Mouse (Mus musculus) embryonic facial prominence, embryonic 14.5 days (tissue): ENCODE results near the gene Gm10160. TPM values are rescaled to one million over a fixed set of nuclear protein-coding genes. Genes with fewer than 3 reads are reported as not detected.

Experiments used
- ATAC-seq: fragments of 200-750 bp; cut with Nextera tagmentation; 2 replicates; pipeline ENCODE4 v1.8.0; 2017; ENCODE audit warnings: low read depth, moderate number of reproducible peaks, moderate TSS enrichment
- DNase-seq: peaks from one replicate; pipeline ENCODE4 v3.0.0-alpha.2; 2015; ENCODE audit warnings: low spot score
- H3K27ac ChIP-seq: fragments of 300-500 bp; sonication (generic); replicated peaks from 2 replicates; pipeline ENCODE4 v1.5.1; 2014; ENCODE audit warnings: low read depth, mild to moderate bottlenecking, low read length, moderate library complexity
- H3K27me3 ChIP-seq: fragments of 300-500 bp; sonication (generic); replicated peaks from 2 replicates; pipeline ENCODE4 v1.6.1; 2014; ENCODE audit warnings: low read length; ENCODE audit not compliant: control insufficient read depth, insufficient read depth
- H3K36me3 ChIP-seq: fragments of 300-500 bp; sonication (generic); 2 replicates; pipeline ENCODE4 v1.6.1; 2014; ENCODE audit warnings: low read length, mixed read lengths; ENCODE audit not compliant: control insufficient read depth, insufficient read depth
- H3K4me1 ChIP-seq: fragments of 300-500 bp; sonication (generic); 2 replicates; pipeline ENCODE4 v1.6.1; 2014; ENCODE audit warnings: antibody characterized with exemption, low read length; ENCODE audit not compliant: control insufficient read depth, insufficient read depth
- H3K4me2 ChIP-seq: fragments of 300-500 bp; sonication (generic); 2 replicates; pipeline ENCODE4 v1.6.1; 2014; ENCODE audit warnings: low read depth, mild to moderate bottlenecking, low read length, moderate library complexity, mixed read lengths
- H3K4me3 ChIP-seq: fragments of 300-500 bp; sonication (generic); 2 replicates; pipeline ENCODE4 v1.5.1; 2014; ENCODE audit warnings: low read depth, mild to moderate bottlenecking, low read length
- H3K9ac ChIP-seq: fragments of 300-500 bp; sonication (generic); 2 replicates; pipeline ENCODE4 v1.6.1; 2014; ENCODE audit warnings: low read depth, mild to moderate bottlenecking, low read length, moderate library complexity, mixed read lengths
- H3K9me3 ChIP-seq: fragments of 300-500 bp; sonication (generic); 2 replicates; pipeline ENCODE4 v1.6.1; 2016; ENCODE audit warnings: low read length; ENCODE audit not compliant: control insufficient read depth
- WGBS: fragments of 180-500 bp; shearing (Covaris S2); extraction: QIAGEN DNeasy Blood & Tissue Kit; methylation state at CpG from one replicate; pipeline ENCODE4 v1.1.7; 2014; 5-methylcytosine and 5-hydroxymethylcytosine counted together
- polyA plus RNA-seq: library from polyadenylated mRNA; unstranded; fragments of >200 nt; fragmentation: Nextera tagmentation; extraction: Ambion mirVana; gene quantifications from 2 replicates; pipeline ENCODE4 v1.2.1, GENCODE M21; 2014

The Gm10160 gene
- polyA plus RNA-seq, 1 experiment from 2014 or later, result not detected

GRCm38 (mm10) chr7:81861921-81862320, 6.3 kb upstream of the Gm10160 start:
- Histone ChIP-seq H3K4me3 (no peak overlapping the region), H3K9me3 (no peaks in the 10 kb centered on the region), H3K4me2 (no peak overlapping the region), H3K27me3 (peaks cover 28% of the 10 kb centered on the region), H3K27ac (no peak overlapping the region), H3K36me3 (no peaks in the 10 kb centered on the region), H3K9ac (no peak overlapping the region), H3K4me1 (peaks cover 6% of the 10 kb centered on the region; the same call in 1 of the 2 replicates)
- ATAC-seq, result no peak
- 57% methylated on average over 4 of the region's 4 CpGs for WGBS
- DNase-seq, result no peak

DNA sequence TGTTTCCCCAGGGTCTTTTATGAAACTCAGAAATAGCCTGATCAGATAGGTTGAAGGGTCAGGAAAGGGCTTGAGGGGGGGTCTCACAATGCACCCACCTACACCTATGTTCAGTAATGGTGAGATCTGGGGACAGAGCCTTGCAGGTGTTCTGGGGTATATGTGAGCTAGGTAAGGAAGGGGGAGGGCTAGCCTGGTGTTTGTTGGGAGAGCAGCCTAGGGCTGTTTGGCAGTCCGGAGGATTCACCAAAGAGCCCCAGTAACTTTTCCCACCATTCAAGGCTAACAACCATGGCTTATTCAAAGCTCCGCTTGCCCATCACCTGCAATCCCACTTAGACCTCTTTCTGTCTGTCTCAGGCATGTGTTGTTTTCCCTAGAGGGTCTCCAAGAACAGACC, 5.9 kb upstream of the Gm10160 start:
- 90% methylated on average over 2 of the region's 2 CpGs for WGBS
- Histone ChIP-seq H3K9me3 (no peaks in the 10 kb centered on the region), H3K27ac (no peak overlapping the region), H3K36me3 (no peaks in the 10 kb centered on the region), H3K4me1 (peaks cover 6% of the 10 kb centered on the region; the same call in 1 of the 2 replicates), H3K4me2 (no peak overlapping the region; the same call in 1 of the 2 replicates), H3K27me3 (peaks cover 28% of the 10 kb centered on the region), H3K9ac (no peak overlapping the region), H3K4me3 (no peak overlapping the region)
- ATAC-seq (no peak), DNase-seq (no peak)

DNA sequence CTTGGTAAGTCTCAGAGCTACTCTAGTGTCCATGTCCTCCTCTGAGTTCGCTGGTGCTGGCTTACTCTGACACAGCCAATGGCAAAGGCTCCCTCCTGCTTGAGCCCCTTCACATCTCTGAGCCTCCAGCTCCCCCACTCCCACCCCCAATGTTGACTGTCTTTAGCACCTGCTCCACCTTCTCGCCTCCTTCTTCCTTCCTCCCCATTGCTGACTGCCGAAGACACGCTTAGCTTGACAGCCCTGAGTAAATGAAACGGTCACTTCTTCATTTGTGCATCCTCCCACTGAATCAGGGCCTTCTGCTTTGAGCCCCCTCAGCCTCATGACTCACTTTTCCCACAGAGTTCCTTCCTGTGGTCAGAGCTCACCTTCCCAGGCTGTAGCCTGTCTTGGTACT, 5.4 kb upstream of the Gm10160 start:
- Histone ChIP-seq H3K36me3 (no peaks in the 10 kb centered on the region), H3K9me3 (no peaks in the 10 kb centered on the region), H3K4me3 (no peak overlapping the region), H3K4me2 (peak overlapping the region; percentile 98; the same call in 1 of the 2 replicates), H3K27me3 (peaks cover 28% of the 10 kb centered on the region), H3K27ac (no peak overlapping the region), H3K9ac (no peak overlapping the region), H3K4me1 (peaks cover 6% of the 10 kb centered on the region; the same call in 1 of the 2 replicates)
- ATAC-seq (no peak), DNase-seq (no peak)
- 72% methylated on average over 5 of the region's 5 CpGs for WGBS

- H3K9ac ChIP-seq, result no peak overlapping the region
- no peaks in the 10 kb centered on the region for H3K9me3 ChIP-seq
- no peak overlapping the region; the same call in 1 of the 2 replicates for H3K27ac ChIP-seq
- peak overlapping the region; percentile 61 for H3K4me3 ChIP-seq
- peaks cover 28% of the 10 kb centered on the region for H3K27me3 ChIP-seq
- peaks cover 6% of the 10 kb centered on the region; the same call in 1 of the 2 replicates for H3K4me1 ChIP-seq
- 45% methylated on average over 11 of the region's 11 CpGs for WGBS
- peak; percentile 33 for DNase-seq
- H3K36me3 ChIP-seq, result no peaks in the 10 kb centered on the region
- ATAC-seq, result no peak
- H3K4me2 ChIP-seq, result peak overlapping the region; percentile 98
Observed at GRCm38 (mm10) chr7:81860071-81860470, 4.5 kb upstream of the Gm10160 start.

- H3K4me1 ChIP-seq, result peaks cover 6% of the 10 kb centered on the region; the same call in 1 of the 2 replicates
- H3K4me3 ChIP-seq, result peak within 1 kb of the TSS; percentile 61
- H3K27ac ChIP-seq, result no peak within 1 kb of the TSS
- ATAC-seq (peak; percentile 75), DNase-seq (peak; percentile 63)
- no peaks in the 10 kb centered on the region for H3K9me3 ChIP-seq
- no peaks in the 10 kb centered on the region for H3K36me3 ChIP-seq
- H3K27me3 ChIP-seq, result peaks cover 28% of the 10 kb centered on the region
- under 1% methylated on average over 41 of the region's 64 CpGs for WGBS
- H3K9ac ChIP-seq, result peak within 1 kb of the TSS; percentile 65
- peak within 1 kb of the TSS; percentile 98 for H3K4me2 ChIP-seq
Observed at GRCm38 (mm10) chr7:81858968-81859721, 3.6 kb upstream of the Gm10160 start, which contains the start of gene Tm6sf1. Tm6sf1 (plus strand) TSS chr7:81859001.

- H3K27ac ChIP-seq, result no peak overlapping the region
- no peak for DNase-seq
- no peak for ATAC-seq
- peak overlapping the region; percentile 61 for H3K4me3 ChIP-seq
- 10% methylated on average over 9 of the region's 9 CpGs for WGBS
- H3K4me1 ChIP-seq, result peaks cover 6% of the 10 kb centered on the region; the same call in 1 of the 2 replicates
- no peak overlapping the region for H3K9ac ChIP-seq
- H3K36me3 ChIP-seq, result no peaks in the 10 kb centered on the region
- H3K9me3 ChIP-seq, result no peaks in the 10 kb centered on the region
- H3K4me2 ChIP-seq, result peak overlapping the region; percentile 98; the same call in 1 of the 2 replicates
- H3K27me3 ChIP-seq, result peaks cover 28% of the 10 kb centered on the region
Observed at GRCm38 (mm10) chr7:81858236-81858635, 2.6 kb upstream of the Gm10160 start.

- DNase-seq (no peak), ATAC-seq (no peak)
- Histone ChIP-seq H3K27me3 (peaks cover 28% of the 10 kb centered on the region), H3K4me3 (no peak overlapping the region), H3K9ac (no peak overlapping the region), H3K4me2 (no peak overlapping the region), H3K27ac (no peak overlapping the region), H3K9me3 (no peaks in the 10 kb centered on the region), H3K4me1 (peaks cover 6% of the 10 kb centered on the region; the same call in 1 of the 2 replicates), H3K36me3 (no peaks in the 10 kb centered on the region)
- WGBS, result 59% methylated on average over 4 of the region's 4 CpGs
Observed at GRCm38 (mm10) chr7:81856221-81856620, 627 bp upstream of the Gm10160 start.

DNA sequence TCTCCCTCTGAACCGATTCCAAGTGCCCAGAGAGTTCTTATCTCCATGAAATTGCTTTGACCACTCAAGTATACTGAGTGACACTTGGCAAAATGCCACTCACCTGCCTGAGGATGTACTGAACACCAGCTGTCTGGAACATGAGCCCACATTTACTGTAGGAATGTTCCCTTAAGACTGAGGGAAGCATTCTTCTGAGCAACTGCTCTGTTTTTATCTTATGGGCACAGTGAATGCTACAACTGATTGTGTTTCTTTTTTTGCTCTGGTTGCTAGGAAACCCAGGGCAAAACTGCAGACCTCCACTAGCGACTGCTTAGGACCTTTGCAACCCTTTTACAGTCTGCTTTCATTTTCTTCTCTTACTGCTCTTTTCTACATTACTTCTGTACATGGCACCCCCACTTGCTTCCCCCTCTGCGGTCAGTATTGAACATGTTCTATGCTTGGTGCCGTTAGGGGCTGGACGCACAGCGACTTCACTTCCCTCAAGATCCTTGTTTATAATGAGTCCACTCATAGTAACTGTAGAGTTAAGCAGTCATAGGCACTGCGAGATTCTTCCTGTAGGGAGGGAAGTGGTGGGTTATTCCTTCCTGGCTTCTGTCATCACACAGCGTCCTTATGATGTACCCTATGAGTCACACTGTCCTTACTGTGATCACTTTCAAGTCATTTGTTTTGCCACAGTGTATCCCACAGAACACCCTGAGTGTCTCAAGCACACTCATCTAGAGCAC, 856 bp downstream of the Gm10160 start:
- H3K4me2 ChIP-seq, result no peak overlapping the region
- H3K27ac ChIP-seq, result no peak overlapping the region
- no peaks in the 10 kb centered on the region for H3K9me3 ChIP-seq
- no peaks in the 10 kb centered on the region for H3K36me3 ChIP-seq
- ATAC-seq (peak; percentile 59; the same call in 1 of the 2 replicates), DNase-seq (peak; percentile 79)
- WGBS, result 66% methylated on average over 8 of the region's 8 CpGs
- no peak overlapping the region for H3K9ac ChIP-seq
- H3K4me3 ChIP-seq, result no peak overlapping the region
- H3K4me1 ChIP-seq, result peaks cover 4% of the 10 kb centered on the region; the same call in 1 of the 2 replicates
- H3K27me3 ChIP-seq, result peaks cover 19% of the 10 kb centered on the region
